Mouse (Mus musculus) right cerebral cortex, adult 2 months (tissue): ENCODE data around the gene A830031A19Rik.

Experiments
- DNase-seq, 2 experiments: peaks; one replicate each; pipeline ENCODE4 v3.0.0; 2021 to 2022; ENCODE audit warnings: low spot score in 2 of 2

A830031A19Rik gene

DNA sequence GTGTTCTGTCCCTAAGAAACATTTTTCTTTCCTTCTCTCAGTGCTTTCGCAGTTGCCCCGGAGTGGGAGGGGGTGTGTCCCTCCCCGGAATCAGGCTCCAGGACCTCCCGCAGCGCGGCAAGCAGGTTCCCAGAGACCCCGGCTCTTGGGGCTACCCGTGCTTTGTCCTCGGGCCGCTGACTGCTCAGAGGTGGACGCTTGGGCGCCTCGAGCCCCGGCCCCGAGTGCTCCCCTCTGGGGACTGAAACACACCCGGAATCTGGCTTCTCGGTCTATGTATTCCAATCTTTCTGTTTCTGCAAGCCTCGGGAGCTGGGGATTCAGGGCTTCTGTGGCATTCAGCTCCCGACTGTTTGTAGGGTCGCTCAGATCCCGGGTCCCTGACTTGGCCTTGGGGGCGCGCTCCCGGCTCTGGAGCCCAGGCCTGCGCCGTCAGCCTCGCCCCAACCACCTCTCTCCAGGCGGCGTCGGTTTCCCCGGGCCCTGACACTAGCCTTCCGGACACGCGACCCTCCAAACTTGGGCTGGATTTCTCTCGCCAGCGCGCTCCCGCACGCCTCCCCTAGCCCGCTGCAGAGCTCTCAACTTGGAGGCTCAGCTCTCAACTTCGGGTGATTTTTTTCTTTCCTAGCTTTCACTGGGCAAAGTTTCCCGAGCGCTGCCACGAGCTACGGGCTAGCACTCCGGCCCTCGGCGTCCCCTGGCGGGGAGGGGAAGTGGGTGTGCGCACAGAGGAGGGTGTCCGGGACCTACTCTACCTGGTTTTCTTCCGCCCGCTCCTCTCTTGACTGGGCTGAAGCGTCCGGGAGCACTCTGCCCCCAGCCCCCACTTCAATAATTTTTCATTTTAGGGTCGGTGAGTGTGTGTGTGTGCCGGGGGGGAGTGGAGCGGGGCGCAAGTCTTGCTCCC is 2.2 kb upstream of the A830031A19Rik start:
- DNase-seq = peak; percentile 43 to 45

DNA sequence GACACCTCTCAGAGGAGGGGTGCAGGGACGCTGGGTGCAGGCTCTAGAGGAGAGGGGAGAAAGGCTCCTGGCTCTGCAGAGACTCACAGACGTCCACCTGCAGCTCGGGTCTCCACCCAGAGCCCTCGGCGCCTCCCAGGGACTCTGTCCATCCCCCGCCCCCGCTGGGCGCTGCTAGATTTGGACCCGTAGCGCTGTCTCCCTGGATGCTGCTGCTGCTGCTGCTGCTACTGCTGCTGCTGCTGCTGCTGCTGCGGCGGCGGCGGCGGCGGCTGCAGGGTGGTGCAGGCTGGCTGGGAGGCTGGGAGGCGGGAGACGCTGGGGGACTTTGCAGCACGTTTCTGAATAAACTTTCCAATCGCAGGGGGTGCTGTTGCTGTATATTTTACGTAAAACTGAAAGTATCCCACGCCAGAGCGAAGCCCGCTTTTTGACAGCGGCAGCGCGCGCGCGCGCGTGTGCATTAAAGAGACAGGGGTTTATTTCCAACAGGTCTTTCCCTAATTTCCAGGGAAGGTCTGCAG is 1.3 kb upstream of the A830031A19Rik start:
- DNase-seq = peak; percentile 81 to 83

- DNase-seq = peak in 1 of 2 experiments; percentile 77
These were observed 752 bp upstream of the A830031A19Rik start for GRCm38 (mm10) chr11:24075486-24076126.

- peak in 1 of 2 experiments; percentile 28 for DNase-seq
These were observed 748 bp downstream of the A830031A19Rik start for GRCm38 (mm10) chr11:24074021-24074591.

DNA sequence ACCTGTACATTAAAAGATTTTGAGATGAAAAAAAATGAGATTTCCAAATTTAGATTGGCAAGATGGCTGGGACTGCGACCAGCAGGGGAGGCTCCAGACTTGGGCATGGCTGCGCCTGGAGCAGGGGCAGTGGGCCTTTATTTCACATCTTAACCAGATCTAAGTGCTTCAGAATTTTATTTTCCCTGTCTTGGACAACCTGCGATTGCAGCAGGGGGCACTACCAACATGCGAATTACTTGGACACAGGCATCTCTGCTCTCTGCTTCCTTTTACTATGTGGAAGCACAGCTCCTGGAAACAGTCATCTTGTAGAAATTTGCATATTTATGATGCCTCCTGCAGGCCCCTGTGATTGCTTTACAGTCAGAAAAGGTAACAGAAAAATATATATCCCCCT is 9.5 kb downstream of the A830031A19Rik start:
- peak in 1 of 2 experiments; percentile 53 for DNase-seq

- DNase-seq = peak in 1 of 2 experiments; percentile 25
These were observed 10.6 kb downstream of the A830031A19Rik start for GRCm38 (mm10) chr11:24064221-24064620.

DNA sequence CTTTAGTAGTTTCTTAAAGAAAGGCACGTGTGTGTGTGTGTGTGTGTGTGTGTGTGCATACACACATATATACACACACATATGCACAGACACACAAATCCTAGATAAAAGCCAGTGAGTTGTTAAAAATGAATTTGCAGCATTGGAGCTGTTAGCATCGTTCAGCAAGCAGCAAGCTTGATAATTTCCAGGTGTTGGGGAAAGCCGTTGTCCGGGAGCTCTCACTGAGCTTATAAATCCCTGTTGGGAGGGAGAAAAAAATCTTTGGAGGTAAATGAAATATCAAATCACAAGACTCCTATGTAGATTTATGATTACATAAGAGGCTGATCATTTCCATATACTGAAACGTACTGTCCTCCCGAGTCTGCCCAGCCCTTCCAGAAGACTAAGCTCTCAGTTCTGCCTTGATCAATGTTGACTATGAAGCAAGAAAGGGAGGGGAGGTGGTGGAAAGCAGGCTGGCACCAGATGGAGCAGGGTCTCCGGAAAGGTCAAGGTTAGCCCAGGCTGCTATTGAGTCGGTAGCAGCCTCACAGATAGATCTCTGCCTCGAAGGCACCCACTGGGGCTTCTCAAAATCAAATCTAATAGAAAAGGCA is 12.3 kb downstream of the A830031A19Rik start:
- no peak for DNase-seq

- no peak for DNase-seq
These were observed 13.0 kb downstream of the A830031A19Rik start for GRCm38 (mm10) chr11:24061819-24062218.

GRCm38 (mm10) chr11:24060428-24060827 is 14.4 kb downstream of the A830031A19Rik start:
- DNase-seq = no peak

DNA sequence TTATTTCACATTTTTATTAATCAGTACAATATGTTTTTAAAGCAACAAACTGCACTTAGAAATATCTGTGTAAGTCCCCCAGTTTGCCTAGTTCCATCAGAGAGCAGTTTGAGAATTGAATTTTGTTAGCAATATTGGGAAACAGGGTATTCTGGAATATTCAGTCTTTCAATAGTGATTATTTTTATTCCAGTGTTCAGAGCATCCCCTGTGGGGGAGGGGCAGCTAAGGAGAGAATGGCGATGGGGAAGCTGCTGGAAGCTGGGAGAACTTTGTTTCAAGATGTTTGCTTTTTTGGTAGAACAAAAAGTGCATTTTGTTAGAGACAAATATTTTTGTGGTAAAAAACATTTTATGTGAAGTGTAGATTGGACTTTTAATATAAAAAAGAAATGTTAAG is 15.7 kb downstream of the A830031A19Rik start:
- no peak for DNase-seq

DNA sequence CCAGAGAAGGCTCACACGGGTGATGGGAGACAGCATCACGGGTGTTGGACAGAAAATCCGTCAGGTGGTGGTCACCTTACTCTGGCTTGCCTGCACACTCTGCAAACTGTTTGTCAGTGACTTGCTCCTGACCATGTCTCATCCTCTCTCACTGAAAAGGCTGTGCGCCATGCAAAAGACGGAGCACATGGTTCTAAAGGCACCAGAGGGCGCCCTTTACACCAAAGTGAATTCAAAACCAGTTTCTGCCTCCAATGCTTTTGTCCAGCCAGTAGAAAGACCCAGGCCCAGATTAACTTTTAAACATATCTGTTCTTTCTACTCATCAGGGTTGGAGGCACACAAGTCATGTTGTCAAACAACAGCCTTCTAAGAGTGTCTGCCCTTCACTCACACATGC is 22.0 kb downstream of the A830031A19Rik start:
- no peak for DNase-seq

DNA sequence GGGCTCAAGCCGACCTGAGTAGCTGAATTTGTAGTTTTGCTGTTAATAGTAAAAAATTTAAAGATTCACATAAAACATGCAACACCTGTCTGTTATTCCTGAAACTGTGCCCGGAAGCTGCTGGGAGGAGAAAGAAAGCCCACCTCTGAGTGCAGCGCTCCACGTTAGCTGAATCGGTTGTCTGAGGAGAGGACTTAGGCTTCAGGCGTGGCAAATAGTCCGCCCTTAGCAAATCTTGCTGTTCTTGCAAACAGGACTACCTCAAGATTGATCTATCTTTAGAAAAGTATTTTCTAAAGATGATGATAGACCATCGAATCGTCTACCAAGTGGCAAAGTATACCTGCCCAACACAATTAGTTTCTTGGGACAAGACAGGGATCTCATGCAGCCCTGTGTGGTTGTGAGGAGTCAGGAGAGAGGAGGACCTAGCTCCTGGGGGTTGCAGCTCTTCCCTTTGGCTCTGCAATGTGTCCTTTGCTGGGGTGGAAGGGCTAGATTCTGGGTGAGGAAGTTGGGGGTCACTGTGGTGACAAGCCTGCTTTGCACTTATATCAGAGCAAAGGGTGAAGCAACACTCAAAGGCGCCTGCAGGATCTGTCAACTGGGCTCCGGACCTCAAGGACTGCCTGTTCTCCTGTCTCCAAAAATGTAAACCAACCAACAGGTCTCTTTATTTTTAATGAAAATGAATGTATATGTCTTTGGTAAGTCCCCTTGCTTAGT is 24.7 kb downstream of the A830031A19Rik start:
- DNase-seq = no peak

DNA sequence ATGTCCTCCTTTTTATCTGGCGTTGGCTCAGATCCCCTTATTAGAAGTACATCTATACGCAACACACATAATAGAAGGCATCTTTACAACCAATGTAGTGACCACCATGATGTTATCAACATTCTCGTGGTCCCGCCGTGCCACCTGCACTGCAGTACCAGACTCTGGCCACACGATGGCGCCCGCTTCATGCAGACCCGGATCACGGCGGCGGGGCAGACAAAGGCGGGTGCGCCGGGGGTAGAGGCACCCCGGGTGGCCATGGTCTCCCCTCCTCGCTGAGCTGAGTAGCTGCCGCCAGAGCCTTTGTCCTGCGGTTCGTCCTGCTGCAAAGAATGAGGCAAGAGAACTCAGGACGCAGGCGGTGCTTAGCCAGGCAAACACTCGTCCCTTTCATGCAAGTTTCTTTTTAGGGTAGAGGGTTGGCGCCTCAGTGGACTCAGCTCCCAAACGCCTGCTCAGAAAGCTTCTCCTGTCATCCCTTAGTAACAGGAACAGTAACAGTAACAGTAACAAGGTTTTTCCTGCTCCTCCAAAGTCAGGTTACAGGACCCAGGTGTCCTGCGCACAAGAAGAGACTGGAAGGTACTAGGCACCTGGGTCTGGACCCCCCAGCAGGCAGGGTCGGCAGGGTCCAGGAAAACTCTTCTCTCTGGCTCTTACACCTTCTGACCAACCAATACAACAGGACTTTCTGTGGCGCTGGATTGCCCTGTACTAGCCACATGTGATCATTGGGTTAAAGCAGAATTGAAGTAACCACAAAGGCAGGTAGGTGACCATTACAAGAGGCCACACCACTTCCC is 25.4 kb downstream of the A830031A19Rik start:
- peak; percentile 86 to 90 for DNase-seq

DNA sequence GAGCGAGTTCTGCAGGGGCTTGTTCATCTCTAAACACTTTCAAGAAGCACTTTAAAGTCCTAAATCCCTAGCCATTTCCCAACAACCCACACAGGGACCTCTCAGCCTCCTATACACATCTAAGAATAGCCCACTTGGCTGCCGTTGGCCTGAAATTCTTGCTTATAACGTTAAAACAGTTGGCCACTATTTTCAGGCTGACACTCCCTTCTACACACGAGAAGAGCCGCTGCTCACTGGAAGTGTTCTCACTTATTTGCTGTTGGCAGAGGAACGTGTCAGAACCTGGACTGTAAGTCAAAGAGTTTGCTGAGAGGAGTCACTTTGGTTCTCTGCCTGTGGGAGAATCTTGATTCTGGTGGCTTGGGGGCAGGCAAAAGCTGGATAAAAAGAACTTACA is 30.8 kb downstream of the A830031A19Rik start:
- DNase-seq = peak in 1 of 2 experiments; percentile 52

- DNase-seq = no peak
These were observed 54.1 kb downstream of the A830031A19Rik start for GRCm38 (mm10) chr11:24020760-24021159.

DNA sequence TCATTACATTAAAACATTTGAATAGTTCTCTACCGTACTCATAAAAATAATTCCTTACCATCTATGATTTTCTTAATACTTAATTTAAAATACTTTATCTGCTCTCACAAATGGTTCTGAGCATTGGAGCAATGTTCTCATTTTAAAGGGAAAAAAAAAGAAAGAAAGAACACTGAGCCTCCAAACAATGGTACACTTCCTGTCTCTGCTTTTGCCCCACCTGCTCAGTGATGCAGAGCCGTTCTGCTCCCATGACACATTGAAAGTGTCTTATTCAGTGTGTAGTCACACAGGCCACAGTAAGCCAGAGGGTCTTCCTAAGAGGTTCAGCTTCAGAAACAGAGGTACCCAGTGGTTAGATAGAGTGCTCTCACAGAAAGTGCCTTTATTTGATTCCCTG is 56.1 kb downstream of the A830031A19Rik start:
- no peak for DNase-seq

- no peak for DNase-seq
These were observed 58.1 kb downstream of the A830031A19Rik start for GRCm38 (mm10) chr11:24016647-24017179.

GRCm38 (mm10) chr11:24016049-24016448 is 58.8 kb downstream of the A830031A19Rik start:
- DNase-seq = no peak

- no peak for DNase-seq
These were observed 60.2 kb downstream of the A830031A19Rik start for GRCm38 (mm10) chr11:24014642-24015041.

DNA sequence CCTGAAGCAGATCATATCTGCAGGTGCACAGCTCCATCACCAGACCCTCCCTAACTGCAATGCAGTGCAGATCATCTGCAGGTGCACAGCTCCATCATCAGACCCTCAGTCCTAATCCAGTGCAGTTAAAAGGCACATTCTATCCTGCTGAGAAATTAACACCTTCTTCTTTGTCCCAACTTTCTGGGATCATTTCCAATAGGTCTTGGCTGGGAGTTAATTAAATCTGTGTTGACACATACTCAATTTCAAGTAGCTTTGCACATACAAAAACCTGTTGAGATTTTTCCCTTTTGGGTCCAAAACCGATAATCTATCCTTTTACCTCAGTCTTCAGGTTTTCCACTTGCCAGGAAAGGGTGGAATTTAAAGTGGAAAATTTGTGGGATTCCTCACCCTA is 62.6 kb downstream of the A830031A19Rik start:
- no peak for DNase-seq
